Mouse (Mus musculus) limb, embryonic 10.5 days (tissue): ENCODE measurements at regions not wholly inside any gene's neighbourhood (a gene's known extent, or its start where the extent isn't known, plus 50 kb on each side); places are given as distances from the start of the nearest gene placed in this dataset.
A peak's percentile ranks its signal among the peaks of the same experiment; 100 is the strongest.

ENCODE experiments used
- DNase-seq: peaks from one replicate; pipeline ENCODE4 v3.0.0-alpha.2; 2017; ENCODE audit warnings: low spot score
- H3K27ac ChIP-seq: fragments of 300-500 bp; sonication (generic); 2 replicates; pipeline ENCODE4 v1.5.1; 2016; ENCODE audit warnings: mild to moderate bottlenecking
- H3K27me3 ChIP-seq: fragments of 300-500 bp; sonication (generic); 2 replicates; pipeline ENCODE4 v1.6.1; 2016; ENCODE audit warnings: low read depth, mild to moderate bottlenecking; ENCODE audit not compliant: poor library complexity, severe bottlenecking
- H3K36me3 ChIP-seq: fragments of 300-500 bp; sonication (generic); 2 replicates; pipeline ENCODE4 v1.6.1; 2016; ENCODE audit warnings: mild to moderate bottlenecking, moderate library complexity
- H3K4me1 ChIP-seq: fragments of 300-500 bp; sonication (generic); 2 replicates; pipeline ENCODE4 v1.6.1; 2016
- H3K4me3 ChIP-seq: fragments of 300-500 bp; sonication (generic); 2 replicates; pipeline ENCODE4 v1.5.1; 2016; ENCODE audit warnings: mild to moderate bottlenecking, moderate library complexity
- H3K9me3 ChIP-seq: fragments of 300-500 bp; sonication (generic); replicated peaks from 2 replicates; pipeline ENCODE4 v1.6.1; 2016; ENCODE audit warnings: mild to moderate bottlenecking
- WGBS: fragments of 180-500 bp; shearing (Covaris S2); methylation state at CpG from one replicate; pipeline ENCODE4 v1.1.7; 2016; 5-methylcytosine and 5-hydroxymethylcytosine counted together

- WGBS: 88% methylated on average over 9 of the region's 9 CpGs
- no peak for DNase-seq
- H3K4me1 ChIP-seq: peaks cover 51% of the 10 kb centered on the region
- no peaks in the 10 kb centered on the region for H3K36me3 ChIP-seq
- no peaks in the 10 kb centered on the region for H3K9me3 ChIP-seq
- no peak overlapping the region for H3K27ac ChIP-seq
- H3K4me3 ChIP-seq: no peak overlapping the region
- H3K27me3 ChIP-seq: no peaks in the 10 kb centered on the region
Observed at GRCm38 (mm10) chr4:137187051-137187450, 90.2 kb upstream of the Wnt4 start.

- no peak for DNase-seq
- Histone ChIP-seq H3K4me3 (no peak overlapping the region), H3K9me3 (no peaks in the 10 kb centered on the region), H3K4me1 (peaks cover 53% of the 10 kb centered on the region), H3K27me3 (no peaks in the 10 kb centered on the region), H3K36me3 (no peaks in the 10 kb centered on the region), H3K27ac (peak overlapping the region; percentile 43)
- WGBS: 94% methylated on average over 4 of the region's 4 CpGs
Observed at GRCm38 (mm10) chr4:137185001-137185400, 92.3 kb upstream of the Wnt4 start.

GRCm38 (mm10) chr4:137183181-137183850 lies 94.0 kb upstream of the Wnt4 start:
- no peak for DNase-seq
- Histone ChIP-seq H3K27ac (peak overlapping the region; percentile 38; the same call in 1 of the 2 replicates), H3K4me1 (peaks cover 43% of the 10 kb centered on the region), H3K9me3 (no peaks in the 10 kb centered on the region), H3K27me3 (no peaks in the 10 kb centered on the region), H3K36me3 (no peaks in the 10 kb centered on the region), H3K4me3 (no peak overlapping the region)
- 71% methylated on average over 10 of the region's 10 CpGs for WGBS

GRCm38 (mm10) chr4:137182547-137182946 lies 94.7 kb upstream of the Wnt4 start:
- WGBS: 84% methylated on average over 14 of the region's 14 CpGs
- no peak overlapping the region for H3K4me3 ChIP-seq
- H3K27ac ChIP-seq: no peak overlapping the region
- H3K4me1 ChIP-seq: peaks cover 43% of the 10 kb centered on the region
- no peaks in the 10 kb centered on the region for H3K9me3 ChIP-seq
- H3K36me3 ChIP-seq: no peaks in the 10 kb centered on the region
- DNase-seq: no peak
- H3K27me3 ChIP-seq: no peaks in the 10 kb centered on the region

GRCm38 (mm10) chr4:137181252-137181651 lies 96.0 kb upstream of the Wnt4 start:
- no peaks in the 10 kb centered on the region for H3K9me3 ChIP-seq
- H3K27ac ChIP-seq: peak overlapping the region; percentile 5; the same call in 1 of the 2 replicates
- H3K4me1 ChIP-seq: peaks cover 38% of the 10 kb centered on the region
- no peak overlapping the region for H3K4me3 ChIP-seq
- no peaks in the 10 kb centered on the region for H3K36me3 ChIP-seq
- 66% methylated on average over 8 of the region's 8 CpGs for WGBS
- no peaks in the 10 kb centered on the region for H3K27me3 ChIP-seq
- DNase-seq: no peak

GRCm38 (mm10) chr4:137180083-137180482 lies 97.2 kb upstream of the Wnt4 start:
- Histone ChIP-seq H3K4me1 (peaks cover 38% of the 10 kb centered on the region), H3K27ac (no peak overlapping the region), H3K9me3 (no peaks in the 10 kb centered on the region), H3K36me3 (no peaks in the 10 kb centered on the region), H3K27me3 (no peaks in the 10 kb centered on the region), H3K4me3 (no peak overlapping the region)
- WGBS: 76% methylated on average over 2 of the region's 2 CpGs
- no peak for DNase-seq

GRCm38 (mm10) chr4:137178833-137179232 lies 98.5 kb upstream of the Wnt4 start:
- no peaks in the 10 kb centered on the region for H3K9me3 ChIP-seq
- peaks cover 29% of the 10 kb centered on the region for H3K4me1 ChIP-seq
- no peaks in the 10 kb centered on the region for H3K27me3 ChIP-seq
- no peaks in the 10 kb centered on the region for H3K36me3 ChIP-seq
- no peak for DNase-seq
- no peak overlapping the region for H3K27ac ChIP-seq
- WGBS: 86% methylated on average over 3 of the region's 3 CpGs
- H3K4me3 ChIP-seq: no peak overlapping the region

- Histone ChIP-seq H3K27me3 (peaks cover 33% of the 10 kb centered on the region), H3K27ac (no peak overlapping the region), H3K36me3 (no peaks in the 10 kb centered on the region), H3K9me3 (no peaks in the 10 kb centered on the region), H3K4me3 (peak overlapping the region; percentile 3; the same call in 1 of the 2 replicates), H3K4me1 (peaks cover 14% of the 10 kb centered on the region; the same call in 1 of the 2 replicates)
- DNase-seq: no peak
- 45% methylated on average over 9 of the region's 9 CpGs for WGBS
Observed at GRCm38 (mm10) chr4:137164933-137165332, 112.4 kb upstream of the Wnt4 start.

- H3K9me3 ChIP-seq: no peaks in the 10 kb centered on the region
- H3K27me3 ChIP-seq: peaks cover 33% of the 10 kb centered on the region
- peaks cover 14% of the 10 kb centered on the region; the same call in 1 of the 2 replicates for H3K4me1 ChIP-seq
- no peak overlapping the region for H3K27ac ChIP-seq
- WGBS: 5% methylated on average over 12 of the region's 12 CpGs
- peak overlapping the region; percentile 3; the same call in 1 of the 2 replicates for H3K4me3 ChIP-seq
- no peaks in the 10 kb centered on the region for H3K36me3 ChIP-seq
- peak; percentile 85 for DNase-seq
Observed at GRCm38 (mm10) chr4:137164429-137164828, 112.9 kb upstream of the Wnt4 start.

- H3K9me3 ChIP-seq: no peaks in the 10 kb centered on the region
- peaks cover 33% of the 10 kb centered on the region for H3K27me3 ChIP-seq
- H3K27ac ChIP-seq: no peak overlapping the region
- H3K4me3 ChIP-seq: no peak overlapping the region
- no peak for DNase-seq
- peaks cover 14% of the 10 kb centered on the region; the same call in 1 of the 2 replicates for H3K4me1 ChIP-seq
- 66% methylated on average over 12 of the region's 12 CpGs for WGBS
- no peaks in the 10 kb centered on the region for H3K36me3 ChIP-seq
Observed at GRCm38 (mm10) chr4:137163962-137164361, 113.3 kb upstream of the Wnt4 start.

GRCm38 (mm10) chr4:137160526-137160925 lies 111.9 kb upstream of the Zbtb40 start:
- peaks cover 29% of the 10 kb centered on the region for H3K27me3 ChIP-seq
- no peaks in the 10 kb centered on the region for H3K36me3 ChIP-seq
- H3K9me3 ChIP-seq: no peaks in the 10 kb centered on the region
- peak overlapping the region; percentile 32; the same call in 1 of the 2 replicates for H3K27ac ChIP-seq
- H3K4me3 ChIP-seq: no peak overlapping the region
- WGBS: 89% methylated on average over 7 of the region's 7 CpGs
- no peak for DNase-seq
- H3K4me1 ChIP-seq: peaks cover 31% of the 10 kb centered on the region

- H3K4me3 ChIP-seq: no peak overlapping the region
- WGBS: 54% methylated on average over 9 of the region's 9 CpGs
- H3K4me1 ChIP-seq: peaks cover 23% of the 10 kb centered on the region
- no peak for DNase-seq
- no peak overlapping the region for H3K27ac ChIP-seq
- H3K36me3 ChIP-seq: no peaks in the 10 kb centered on the region
- peaks cover 6% of the 10 kb centered on the region for H3K27me3 ChIP-seq
- no peaks in the 10 kb centered on the region for H3K9me3 ChIP-seq
Observed at GRCm38 (mm10) chr4:137158201-137158600, 109.6 kb upstream of the Zbtb40 start.

- WGBS: 67% methylated on average over 11 of the region's 11 CpGs
Observed at GRCm38 (mm10) chr4:137156441-137157105, 108.0 kb upstream of the Zbtb40 start.

More at GRCm38 (mm10) chr4:137156441-137157105, 108.0 kb upstream of the Zbtb40 start:
- H3K4me1 ChIP-seq: peaks cover 23% of the 10 kb centered on the region
- peak overlapping the region; percentile 21; the same call in 1 of the 2 replicates for H3K27ac ChIP-seq
- no peaks in the 10 kb centered on the region for H3K36me3 ChIP-seq
- no peak for DNase-seq
- no peaks in the 10 kb centered on the region for H3K27me3 ChIP-seq
- H3K4me3 ChIP-seq: no peak overlapping the region
- peaks cover 6% of the 10 kb centered on the region for H3K9me3 ChIP-seq
